Mouse (Mus musculus): Measurements from ENCODE around the gene Hspbp1. TPM values are rescaled to one million over a fixed set of nuclear protein-coding genes. Genes with fewer than 3 reads are reported as not detected.

The Hspbp1 gene
- polyA plus RNA-seq, 1 experiment from 2014 or later, result 95.6 TPM

GRCm38 (mm10) chr7:4653351-4653750, 31.5 kb downstream of the Hspbp1 start:
- 36% methylated on average over 5 of the region's 5 CpGs for WGBS (ENCODE audit: insufficient replicate concordance)
- no peaks in the 10 kb centered on the region for H3K27me3 ChIP-seq (replicated peaks)
- peak overlapping the region; percentile 90 for H3K4me2 ChIP-seq
- no peak for ATAC-seq
- H3K4me1 ChIP-seq, result peaks cover 69% of the 10 kb centered on the region
- H3K4me3 ChIP-seq, result no peak overlapping the region
- H3K9ac ChIP-seq, result 0 out of 2 replicates have a peak overlapping the region, but pooled peaks have one; percentile 2
- no peaks in the 10 kb centered on the region for H3K9me3 ChIP-seq (replicated peaks)
- H3K27ac ChIP-seq, result peak overlapping the region; percentile 79
- peaks cover 40% of the 10 kb centered on the region for H3K36me3 ChIP-seq

DNA sequence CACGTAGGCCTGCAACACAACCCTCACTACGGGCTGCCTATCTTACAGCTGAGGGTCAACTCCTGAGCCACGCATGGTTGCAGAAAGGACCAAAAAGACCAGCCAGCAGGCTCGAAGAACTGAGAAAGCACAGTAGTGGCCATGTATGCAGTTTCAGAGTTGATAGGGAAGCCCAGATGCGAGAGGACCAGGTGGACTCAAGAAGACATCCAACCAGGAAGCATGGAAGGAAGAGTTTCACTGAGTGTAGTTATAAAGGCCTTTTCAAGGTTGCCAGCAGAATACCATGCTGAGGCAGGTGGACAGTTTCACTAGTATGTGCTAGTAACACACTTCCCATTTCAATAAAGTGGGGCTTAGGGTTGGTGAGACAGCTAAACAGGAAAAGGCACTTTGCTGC, 32.1 kb downstream of the Hspbp1 start:
- no peaks in the 10 kb centered on the region for H3K9me3 ChIP-seq (replicated peaks)
- H3K4me3 ChIP-seq, result no peak overlapping the region
- peak overlapping the region; percentile 31; the same call in 1 of the 2 replicates for H3K4me2 ChIP-seq
- no peak for ATAC-seq
- H3K4me1 ChIP-seq, result peaks cover 71% of the 10 kb centered on the region
- peaks cover 40% of the 10 kb centered on the region for H3K36me3 ChIP-seq
- no peaks in the 10 kb centered on the region for H3K27me3 ChIP-seq (replicated peaks)
- H3K9ac ChIP-seq, result no peak overlapping the region
- 67% methylated on average over 5 of the region's 5 CpGs for WGBS (ENCODE audit: insufficient replicate concordance)
- peak overlapping the region; percentile 9; the same call in 1 of the 2 replicates for H3K27ac ChIP-seq

DNA sequence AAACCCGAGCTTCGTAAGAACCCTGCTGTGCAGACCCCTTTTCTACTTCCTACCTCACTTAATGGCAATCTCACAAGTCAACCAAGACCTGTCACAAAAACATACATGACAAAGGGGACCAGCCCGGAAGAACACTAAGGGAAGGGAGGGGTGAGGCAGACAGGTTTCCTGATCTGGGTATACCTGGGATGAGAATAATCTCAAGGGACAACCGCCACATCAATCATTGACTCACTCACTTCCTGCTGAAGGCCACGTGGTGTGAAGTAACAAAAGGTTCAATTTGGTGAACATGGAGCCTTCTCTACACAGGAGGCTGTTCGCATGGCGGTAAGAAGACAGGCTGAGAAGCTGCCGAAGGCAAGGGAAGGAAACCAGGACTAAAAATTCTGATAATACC, 33.3 kb downstream of the Hspbp1 start:
- Histone ChIP-seq H3K27me3 (replicated peaks) (no peaks in the 10 kb centered on the region), H3K36me3 (peaks cover 50% of the 10 kb centered on the region), H3K9me3 (replicated peaks) (no peaks in the 10 kb centered on the region), H3K9ac (no peak overlapping the region), H3K4me2 (no peak overlapping the region), H3K4me3 (no peak overlapping the region), H3K4me1 (peaks cover 71% of the 10 kb centered on the region), H3K27ac (no peak overlapping the region)
- ATAC-seq, result no peak
- WGBS (ENCODE audit: insufficient replicate concordance), result 65% methylated on average over 8 of the region's 8 CpGs

- H3K4me3 ChIP-seq, result no peak overlapping the region
- no peak for ATAC-seq
- H3K27ac ChIP-seq, result 0 out of 2 replicates have a peak overlapping the region, but pooled peaks have one; percentile 20
- H3K36me3 ChIP-seq, result peaks cover 65% of the 10 kb centered on the region
- H3K4me2 ChIP-seq, result no peak overlapping the region
- 70% methylated on average over 2 of the region's 2 CpGs for WGBS (ENCODE audit: insufficient replicate concordance)
- no peaks in the 10 kb centered on the region for H3K27me3 ChIP-seq (replicated peaks)
- no peak overlapping the region for H3K9ac ChIP-seq
- H3K4me1 ChIP-seq, result peaks cover 60% of the 10 kb centered on the region
- no peaks in the 10 kb centered on the region for H3K9me3 ChIP-seq (replicated peaks)
Measured at GRCm38 (mm10) chr7:4647992-4648391, 36.9 kb downstream of the Hspbp1 start.

DNA sequence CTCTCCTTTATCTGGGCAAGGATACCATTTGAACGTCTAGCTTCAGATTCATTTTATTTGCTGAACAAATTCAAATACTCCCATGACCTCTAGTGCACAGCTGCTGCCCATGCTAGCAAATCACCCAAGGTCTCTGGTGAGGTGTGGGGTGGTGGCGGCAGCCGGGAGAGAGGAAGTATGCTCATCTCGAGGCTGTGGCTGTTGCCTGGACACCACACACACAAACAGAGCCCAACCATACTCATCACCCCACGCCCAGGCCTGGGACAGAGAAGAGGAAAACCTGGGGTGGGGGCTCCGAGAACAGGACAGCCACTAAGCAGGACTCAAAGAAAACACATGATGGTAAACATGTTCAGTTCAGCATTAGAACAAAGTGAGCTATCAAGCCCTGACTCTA, 37.6 kb downstream of the Hspbp1 start:
- Histone ChIP-seq H3K4me2 (no peak overlapping the region), H3K36me3 (peaks cover 65% of the 10 kb centered on the region), H3K9ac (no peak overlapping the region)

GRCm38 (mm10) chr7:4646806-4647205, 38.1 kb downstream of the Hspbp1 start:
- Histone ChIP-seq H3K36me3 (peaks cover 65% of the 10 kb centered on the region), H3K27ac (peak overlapping the region; percentile 56)

More for the DNA sequence above, 37.6 kb downstream of the Hspbp1 start:
- WGBS (ENCODE audit: insufficient replicate concordance), result 47% methylated on average over 6 of the region's 6 CpGs
- H3K4me1 ChIP-seq, result peaks cover 54% of the 10 kb centered on the region
- no peak overlapping the region for H3K4me3 ChIP-seq
- peak; percentile 44 for ATAC-seq
- no peaks in the 10 kb centered on the region for H3K9me3 ChIP-seq (replicated peaks)
- no peaks in the 10 kb centered on the region for H3K27me3 ChIP-seq (replicated peaks)
- peak overlapping the region; percentile 56; the same call in 1 of the 2 replicates for H3K27ac ChIP-seq

GRCm38 (mm10) chr7:4643225-4643624, 41.6 kb downstream of the Hspbp1 start:
- H3K27ac ChIP-seq, result peak overlapping the region; percentile 51
- peak overlapping the region; percentile 19 for H3K9ac ChIP-seq
- H3K4me2 ChIP-seq, result no peak overlapping the region
- H3K4me1 ChIP-seq, result peaks cover 41% of the 10 kb centered on the region
- no peaks in the 10 kb centered on the region for H3K9me3 ChIP-seq (replicated peaks)
- no peaks in the 10 kb centered on the region for H3K27me3 ChIP-seq (replicated peaks)
- no peak overlapping the region for H3K4me3 ChIP-seq
- peaks cover 93% of the 10 kb centered on the region for H3K36me3 ChIP-seq
- WGBS (ENCODE audit: insufficient replicate concordance), result 35% methylated on average over 6 of the region's 6 CpGs
- ATAC-seq, result peak; percentile 52; the same call in 1 of the 2 replicates

More at GRCm38 (mm10) chr7:4646806-4647205, 38.1 kb downstream of the Hspbp1 start:
- ATAC-seq, result peak; percentile 52
- Histone ChIP-seq H3K9me3 (replicated peaks) (no peaks in the 10 kb centered on the region), H3K4me1 (peaks cover 50% of the 10 kb centered on the region), H3K9ac (no peak overlapping the region), H3K4me3 (no peak overlapping the region), H3K4me2 (no peak overlapping the region), H3K27me3 (replicated peaks) (no peaks in the 10 kb centered on the region)
- 78% methylated on average over 3 of the region's 3 CpGs for WGBS (ENCODE audit: insufficient replicate concordance)

GRCm38 (mm10) chr7:4641956-4642355, 42.9 kb downstream of the Hspbp1 start:
- H3K9me3 ChIP-seq (replicated peaks), result no peaks in the 10 kb centered on the region
- WGBS (ENCODE audit: insufficient replicate concordance), result 93% methylated on average over 7 of the region's 7 CpGs
- no peak overlapping the region for H3K4me3 ChIP-seq
- H3K27me3 ChIP-seq (replicated peaks), result no peaks in the 10 kb centered on the region
- no peak overlapping the region for H3K27ac ChIP-seq
- ATAC-seq, result no peak
- no peak overlapping the region for H3K9ac ChIP-seq
- H3K4me1 ChIP-seq, result peaks cover 28% of the 10 kb centered on the region
- H3K4me2 ChIP-seq, result no peak overlapping the region
- peaks cover 99% of the 10 kb centered on the region for H3K36me3 ChIP-seq

DNA sequence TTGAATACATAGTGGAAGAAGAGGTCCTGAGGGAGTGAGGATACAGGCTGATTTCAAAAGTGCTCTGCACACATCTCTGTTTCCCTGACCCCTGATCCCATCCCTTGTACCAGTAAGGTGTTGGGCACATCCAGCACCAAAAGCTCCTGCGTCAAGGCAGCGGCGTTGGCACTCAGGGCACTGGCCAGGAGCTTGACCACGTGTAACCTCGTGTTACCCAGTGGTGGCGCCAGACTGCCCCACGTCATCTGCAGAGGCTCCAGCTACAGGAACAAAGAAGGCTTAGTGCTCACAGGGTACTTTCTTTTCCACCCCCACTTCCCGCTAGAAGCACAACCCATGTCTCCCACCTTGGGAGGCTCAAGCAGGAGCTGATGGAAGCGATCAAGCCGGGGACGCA, 43.7 kb downstream of the Hspbp1 start:
- WGBS (ENCODE audit: insufficient replicate concordance), result 85% methylated on average over 11 of the region's 11 CpGs
- Histone ChIP-seq H3K36me3 (peaks cover 99% of the 10 kb centered on the region), H3K4me1 (peaks cover 23% of the 10 kb centered on the region), H3K9ac (0 out of 2 replicates have a peak overlapping the region, but pooled peaks have one; percentile 17), H3K4me2 (no peak overlapping the region), H3K9me3 (replicated peaks) (no peaks in the 10 kb centered on the region), H3K27me3 (replicated peaks) (no peaks in the 10 kb centered on the region), H3K4me3 (no peak overlapping the region), H3K27ac (no peak overlapping the region)
- ATAC-seq, result no peak

DNA sequence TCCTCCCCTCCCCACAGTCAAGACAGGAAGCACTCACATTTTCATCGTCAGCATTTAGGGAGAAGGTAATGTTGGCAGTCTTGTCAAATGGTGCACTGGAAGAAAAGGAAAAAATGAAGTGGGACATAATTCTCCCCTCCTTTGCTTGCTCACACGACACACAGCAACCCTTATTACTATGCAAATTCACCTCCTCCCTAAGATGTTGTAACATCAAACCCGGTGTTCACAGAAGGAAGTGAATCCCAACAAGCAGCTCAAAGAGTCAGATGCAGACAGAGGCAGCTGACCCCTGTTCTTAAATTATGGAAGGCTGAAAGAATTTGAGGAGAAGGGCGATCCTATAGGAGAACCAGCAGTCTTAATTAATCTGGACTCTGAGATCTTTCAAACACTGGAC, 48.7 kb downstream of the Hspbp1 start:
- Histone ChIP-seq H3K9me3 (replicated peaks) (no peaks in the 10 kb centered on the region), H3K4me3 (no peak overlapping the region), H3K4me1 (peaks cover 23% of the 10 kb centered on the region), H3K27ac (no peak overlapping the region; the same call in 1 of the 2 replicates), H3K9ac (no peak overlapping the region), H3K36me3 (peaks cover 96% of the 10 kb centered on the region), H3K4me2 (no peak overlapping the region), H3K27me3 (replicated peaks) (no peaks in the 10 kb centered on the region)
- no peak for ATAC-seq
- 69% methylated on average over 4 of the region's 4 CpGs for WGBS (ENCODE audit: insufficient replicate concordance)

GRCm38 (mm10) chr7:4631031-4631430, 53.8 kb downstream of the Hspbp1 start, which contains the start of gene Tmem86b:
Gene Tmem86b, minus strand, starts transcription at chr7:4631422.
- WGBS (ENCODE audit: insufficient replicate concordance), result 42% methylated on average over 4 of the region's 4 CpGs
- H3K27ac ChIP-seq, result peak within 1 kb of the TSS; percentile 98
- peak; percentile 50 for ATAC-seq
- H3K9ac ChIP-seq, result peak within 1 kb of the TSS; percentile 85; the same call in 1 of the 2 replicates
- peak within 1 kb of the TSS; percentile 75 for H3K4me2 ChIP-seq
- peaks cover 85% of the 10 kb centered on the region for H3K36me3 ChIP-seq
- H3K27me3 ChIP-seq (replicated peaks), result no peaks in the 10 kb centered on the region
- H3K4me1 ChIP-seq, result peaks cover 74% of the 10 kb centered on the region
- H3K4me3 ChIP-seq, result peak within 1 kb of the TSS; percentile 63
- no peaks in the 10 kb centered on the region for H3K9me3 ChIP-seq (replicated peaks)

GRCm38 (mm10) chr7:4630198-4630597, 54.7 kb downstream of the Hspbp1 start:
- Histone ChIP-seq H3K4me2 (peak overlapping the region; percentile 75), H3K4me1 (peaks cover 79% of the 10 kb centered on the region), H3K27ac (peak overlapping the region; percentile 98), H3K9ac (peak overlapping the region; percentile 85), H3K4me3 (peak overlapping the region; percentile 63), H3K9me3 (replicated peaks) (no peaks in the 10 kb centered on the region), H3K36me3 (peaks cover 78% of the 10 kb centered on the region), H3K27me3 (replicated peaks) (no peaks in the 10 kb centered on the region)
- ATAC-seq, result peak; percentile 93
- 11% methylated on average over 1 of the region's 1 CpGs for WGBS (ENCODE audit: insufficient replicate concordance)
